Mouse (Mus musculus) lung, adult 2 months (tissue): ENCODE results near the gene Akap6.

Experiments used
- CTCF ChIP-seq: fragments of 200-500 bp; IDR thresholded peaks from 2 replicates; pipeline ENCODE4 v1.5.1; 2011; ENCODE audit warnings: mild to moderate bottlenecking, low read length, control low read depth; ENCODE audit not compliant: insufficient read depth
- POLR2A ChIP-seq: fragments of 200-500 bp; IDR thresholded peaks from 2 replicates; pipeline ENCODE4 v1.6.1; 2011; ENCODE audit warnings: low read depth, mild to moderate bottlenecking, control low read depth, low read length, borderline replicate concordance; ENCODE audit errors: extremely low read depth

GRCm38 (mm10) chr12:53147696-53148095 is 448.5 kb downstream of the Akap6 start:
- TF ChIP-seq POLR2A (no peak), CTCF (no peak)
